Mouse (Mus musculus): ENCODE measurements around the gene Aox3.
A peak's percentile ranks its signal among the peaks of the same experiment; 100 is the strongest.

The Aox3 gene

GRCm38 (mm10) chr1:58212805-58213204 lies 99.9 kb downstream of the Aox3 start:
- DNase-seq, result no peak

- DNase-seq, result no peak
These were observed 100.9 kb downstream of the Aox3 start for GRCm38 (mm10) chr1:58213838-58214237.

GRCm38 (mm10) chr1:58215353-58215752 lies 102.4 kb downstream of the Aox3 start:
- no peak for DNase-seq

DNA sequence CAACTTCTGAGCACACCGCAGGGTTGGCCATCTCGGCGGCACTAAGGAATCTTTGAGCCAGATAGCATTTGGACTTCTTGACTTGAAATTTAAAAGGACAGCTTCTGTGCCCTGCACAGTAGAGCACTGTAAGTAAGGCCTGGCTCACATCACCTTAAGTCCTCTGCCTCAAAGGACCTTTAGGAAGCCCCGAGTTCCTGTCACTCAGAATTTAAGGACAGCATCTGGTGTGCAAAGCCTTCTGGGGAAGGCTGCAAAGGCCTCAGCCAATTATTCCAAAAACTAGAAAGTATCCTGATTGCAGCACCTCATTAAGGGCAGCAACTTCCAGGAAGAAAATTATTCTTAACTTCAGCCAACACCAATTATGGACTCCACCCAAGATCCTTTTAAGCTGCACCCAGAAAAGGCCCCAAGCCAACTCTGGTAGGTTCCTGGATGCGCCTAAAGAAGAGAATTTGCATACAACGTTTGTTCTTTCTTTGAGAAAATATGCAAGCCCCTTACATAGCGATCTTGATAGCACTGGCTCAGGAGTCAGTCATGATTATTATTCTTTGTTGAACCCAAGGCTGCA lies 103.1 kb downstream of the Aox3 start:
- no peak for DNase-seq

- peak; percentile 39 for DNase-seq
These were observed 108.1 kb downstream of the Aox3 start for GRCm38 (mm10) chr1:58221070-58221469.

- peak; percentile 83 for DNase-seq
These were observed 108.9 kb downstream of the Aox3 start for GRCm38 (mm10) chr1:58221879-58222278.

DNA sequence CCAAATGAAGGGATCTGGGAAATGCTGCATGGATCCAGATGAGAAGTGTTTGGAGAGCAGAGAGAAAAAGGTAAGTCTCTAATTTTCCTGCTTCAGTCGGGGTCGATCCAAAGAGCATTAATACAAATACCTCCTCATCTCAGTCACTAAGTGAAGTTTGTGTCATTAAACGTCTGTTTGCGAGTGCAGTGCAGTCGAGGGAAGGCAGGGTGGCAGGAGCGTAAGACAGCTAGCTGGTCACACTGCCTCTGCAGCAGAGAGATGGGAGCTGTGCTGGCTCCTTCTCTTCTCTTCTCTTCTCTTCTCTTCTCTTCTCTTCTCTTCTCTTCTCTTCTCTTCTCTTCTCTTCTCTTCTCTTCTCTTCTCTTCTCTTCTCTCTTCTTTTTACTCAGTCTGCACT lies 115.2 kb downstream of the Aox3 start:
- DNase-seq, result peak; percentile 52

DNA sequence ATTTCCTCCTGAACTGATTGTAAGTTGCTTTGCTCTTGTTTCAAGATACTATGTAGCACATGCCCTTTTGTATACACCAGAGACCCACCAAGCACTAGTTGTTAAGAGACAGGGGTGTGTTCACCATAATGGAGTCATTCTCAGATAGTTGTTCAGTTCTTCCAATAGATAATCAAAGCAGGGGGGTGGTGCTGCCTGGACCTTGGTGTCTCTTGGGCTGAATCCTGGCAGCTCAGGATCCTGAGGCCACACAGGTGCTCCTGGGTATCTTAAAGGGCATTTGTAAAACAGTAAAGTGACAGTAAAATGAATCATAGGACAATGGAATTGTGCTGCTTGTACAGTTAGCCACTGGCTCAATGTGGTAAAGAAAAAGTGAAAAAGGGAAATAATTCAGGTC lies 116.0 kb downstream of the Aox3 start:
- peak; percentile 51 for DNase-seq

- peak; percentile 45 for DNase-seq
These were observed 116.8 kb downstream of the Aox3 start for GRCm38 (mm10) chr1:58229774-58230173.

- peak; percentile 36 for DNase-seq
These were observed 117.6 kb downstream of the Aox3 start for GRCm38 (mm10) chr1:58230542-58230941.

GRCm38 (mm10) chr1:58235405-58235804 lies 122.5 kb downstream of the Aox3 start:
- peak; percentile 39 for DNase-seq

DNA sequence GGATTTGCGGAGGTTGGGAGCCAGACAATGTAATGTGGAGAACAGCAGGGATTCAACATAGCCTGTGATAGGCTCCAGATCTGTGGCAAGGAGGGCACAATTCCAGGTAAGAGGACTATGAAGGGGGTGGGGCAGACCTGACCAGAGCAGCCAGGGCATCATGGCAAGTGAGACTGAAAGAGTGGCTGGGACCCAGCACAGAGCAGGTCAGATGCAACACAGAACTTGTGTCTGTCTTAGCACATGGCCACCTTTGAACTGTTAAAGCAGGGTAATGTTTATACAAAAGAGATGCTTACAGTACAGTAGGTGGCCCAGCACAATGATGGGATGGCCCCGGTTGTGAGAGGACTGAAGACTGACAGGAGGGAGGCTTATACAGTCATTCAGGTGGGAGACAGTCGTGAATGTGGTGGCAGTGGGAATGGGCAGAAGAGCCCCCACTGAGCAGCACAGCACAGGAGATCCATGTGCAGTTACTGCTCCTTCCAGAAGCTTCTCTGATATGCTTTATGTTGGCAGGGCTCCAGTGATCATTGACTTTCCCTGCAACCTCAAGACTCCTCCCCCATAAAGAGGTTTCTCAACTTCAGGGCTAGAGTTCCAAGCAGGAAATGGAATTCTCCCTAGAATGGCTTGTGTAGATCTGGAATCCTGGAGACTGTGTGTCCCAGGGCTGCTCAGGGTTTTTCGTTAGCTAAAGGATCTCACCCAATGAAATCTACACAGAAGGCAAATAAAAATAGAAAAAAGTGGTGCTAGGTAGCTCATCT lies 124.8 kb downstream of the Aox3 start:
- DNase-seq, result peak; percentile 79

GRCm38 (mm10) chr1:58238440-58238839 lies 125.5 kb downstream of the Aox3 start:
- peak; percentile 33 for DNase-seq

DNA sequence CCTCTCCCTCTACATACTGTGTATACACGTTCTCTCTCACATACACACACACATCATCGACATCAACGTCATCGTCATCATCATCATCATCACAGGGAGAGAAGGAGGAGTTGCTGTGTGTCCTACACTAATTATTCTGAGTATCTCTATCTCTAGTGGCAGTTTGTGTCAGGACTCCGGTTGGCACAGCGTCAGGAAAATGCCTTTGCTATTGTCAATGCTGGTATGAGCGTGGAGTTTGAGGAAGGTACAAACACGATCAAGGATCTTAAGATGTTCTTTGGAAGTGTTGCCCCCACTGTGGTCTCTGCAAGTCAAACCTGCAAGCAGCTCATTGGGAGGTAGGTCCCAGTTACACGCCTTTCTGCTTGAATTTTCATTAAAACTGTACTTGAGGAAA lies 126.0 kb downstream of the Aox3 start:
- peak; percentile 80 for DNase-seq

GRCm38 (mm10) chr1:58240347-58240746 lies 127.4 kb downstream of the Aox3 start:
- DNase-seq, result no peak

GRCm38 (mm10) chr1:58244487-58244886 lies 131.6 kb downstream of the Aox3 start:
- no peak for DNase-seq

DNA sequence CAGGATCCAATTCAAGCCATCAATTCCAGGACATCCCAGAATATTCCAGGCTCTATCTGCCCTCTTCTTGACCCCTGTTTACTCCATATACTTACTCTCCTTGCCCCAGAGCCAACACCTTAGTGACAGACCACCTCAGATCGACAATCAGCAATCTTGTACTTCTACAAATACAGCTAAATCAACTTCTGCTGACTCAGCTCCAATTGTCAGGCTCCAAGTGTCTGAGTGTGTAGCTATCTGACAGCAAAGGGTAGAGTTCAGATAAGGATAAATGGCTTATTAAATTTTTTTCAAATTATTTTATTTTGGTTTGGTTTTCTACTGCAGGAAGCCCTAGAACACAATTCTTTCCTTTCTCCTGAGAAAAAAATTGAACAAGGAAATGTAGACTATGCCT lies 135.6 kb downstream of the Aox3 start:
- no peak for DNase-seq
